Mouse (Mus musculus) left cerebral cortex, postnatal 4 days (tissue): Measurements from ENCODE around the gene Arhgef28. TPM values are rescaled to one million over a fixed set of nuclear protein-coding genes. Genes with fewer than 3 reads are reported as not detected.

Source experiments
- DNase-seq: peaks from one replicate; pipeline ENCODE4 v3.0.0-alpha.2; 2022
- intact Hi-C: fragments of 180-260 bp; cut with DNase I; formaldehyde crosslinking; loops from one replicate; pipeline ENCODE4 v1.15.1; 2025
- total RNA-seq, 2 experiments: library from RNA; stranded (reverse); gene quantifications; 2 replicates each; pipeline ENCODE4 v1.2.3; 2021

Arhgef28 gene
- total RNA-seq, 2 experiments from 2014 or later = 43.8 to 49.9 TPM

DNA sequence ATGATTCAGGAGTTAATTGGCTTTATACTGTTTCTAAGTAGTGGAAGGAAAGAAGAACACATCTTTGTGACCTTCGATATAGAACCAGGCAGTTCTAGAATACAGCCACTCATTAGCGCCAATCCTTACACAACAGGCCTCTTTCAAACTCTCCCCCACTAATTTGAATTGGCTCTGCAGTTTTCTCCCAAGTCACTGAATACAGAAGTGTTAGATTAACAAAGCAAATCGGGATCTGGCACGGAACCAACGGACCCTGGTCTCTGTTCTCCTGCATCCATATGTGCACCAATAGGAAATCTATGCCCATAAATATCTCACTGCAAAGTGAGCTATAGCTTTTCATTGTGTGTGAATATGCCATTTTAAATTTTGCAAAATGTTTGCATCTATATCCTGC is 20.1 kb downstream of the Arhgef28 start:
- intact Hi-C loops = no loop called here
- peak; percentile 24 for DNase-seq

DNA sequence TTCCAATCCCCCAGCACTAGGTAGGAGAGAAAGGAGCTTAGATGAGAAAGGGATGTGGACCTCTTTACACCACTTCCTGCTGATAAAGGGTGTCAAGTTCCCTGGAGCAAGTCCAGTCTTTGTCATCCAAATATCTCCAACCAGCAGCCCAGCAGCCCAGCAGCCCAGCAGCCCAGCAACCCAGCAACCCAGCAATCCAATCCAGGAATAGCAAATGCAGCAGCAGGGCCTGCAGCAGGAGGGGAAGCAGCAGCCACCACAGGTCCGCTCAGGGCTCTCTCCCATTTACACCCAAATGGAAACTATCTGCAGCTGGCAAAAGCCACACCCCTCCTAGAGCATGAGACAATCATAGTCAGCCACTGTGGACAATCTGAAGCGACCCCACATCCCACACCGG is 21.6 kb downstream of the Arhgef28 start:
- intact Hi-C loops = no loop called here
- no peak for DNase-seq

- intact Hi-C loops = no loop called here
- no peak for DNase-seq
Measured at GRCm38 (mm10) chr13:98183157-98183878, 22.9 kb downstream of the Arhgef28 start.

DNA sequence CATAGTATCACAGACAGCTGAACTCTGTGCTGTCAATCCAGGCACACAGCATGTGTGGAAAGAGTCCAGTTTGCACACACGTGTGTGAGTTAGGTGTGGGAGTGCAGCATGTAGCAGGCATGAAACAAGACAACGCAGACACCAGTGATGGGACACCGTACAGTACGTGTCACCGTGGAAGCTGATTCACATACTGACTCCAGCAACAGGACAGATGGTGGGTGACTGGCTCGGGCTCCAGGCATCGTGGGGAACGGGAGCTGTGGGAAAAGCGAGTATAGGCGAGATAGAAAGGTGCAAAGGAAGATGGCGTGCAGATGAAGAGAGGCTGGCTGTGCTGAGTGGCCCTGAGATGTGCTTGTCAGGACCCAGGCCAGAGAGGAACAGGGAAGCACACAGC is 23.9 kb downstream of the Arhgef28 start:
- intact Hi-C loops = no loop called here

GRCm38 (mm10) chr13:98180636-98181035 is 25.6 kb downstream of the Arhgef28 start:
- intact Hi-C loops = no loop called here
- DNase-seq = no peak

More for the DNA sequence above, 23.9 kb downstream of the Arhgef28 start:
- DNase-seq = no peak

GRCm38 (mm10) chr13:98175323-98176007 is 30.8 kb downstream of the Arhgef28 start:
- no peak for DNase-seq
- intact Hi-C loops = no loop called here

DNA sequence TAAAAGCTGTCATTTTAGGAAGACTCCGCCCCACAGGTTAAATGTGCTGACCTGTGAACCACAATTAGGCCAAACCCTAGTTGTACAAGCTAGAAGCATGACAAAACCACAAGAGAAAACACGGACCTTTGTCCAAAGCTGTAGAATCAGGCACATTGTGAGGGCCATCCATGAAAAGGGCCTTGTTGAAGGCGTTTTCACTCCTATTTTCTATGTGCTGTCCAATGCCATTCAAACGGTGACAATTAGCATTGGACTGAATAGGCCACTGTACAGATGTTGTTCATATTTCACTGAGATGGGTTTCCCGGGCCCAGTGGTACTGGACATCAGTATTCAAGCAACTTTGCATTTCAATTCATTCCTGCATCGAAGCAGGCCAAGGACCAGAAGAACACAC is 33.2 kb downstream of the Arhgef28 start:
- no peak for DNase-seq
- intact Hi-C loops = no loop called here

DNA sequence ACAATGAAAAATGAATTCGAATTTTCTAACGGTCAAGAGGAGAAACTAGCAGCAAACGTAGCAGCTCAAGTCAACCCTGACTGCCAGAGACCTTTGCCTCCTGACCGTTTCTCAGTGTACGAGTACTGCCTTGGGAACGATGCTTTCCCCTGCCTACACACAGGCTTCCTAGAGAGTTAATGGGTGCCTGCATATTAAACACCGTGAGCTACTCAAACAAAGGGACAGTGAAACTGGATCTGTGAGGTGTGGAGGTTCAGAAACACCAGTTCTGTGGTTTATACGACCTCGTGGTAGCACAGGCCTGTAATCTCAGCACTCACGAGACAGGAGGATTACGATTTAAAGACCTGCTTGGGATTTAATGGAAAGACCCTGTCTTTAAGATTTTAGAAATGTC is 33.9 kb downstream of the Arhgef28 start:
- intact Hi-C loops = no loop called here
- DNase-seq = no peak

- no peak for DNase-seq
- intact Hi-C loops = no loop called here
Measured at GRCm38 (mm10) chr13:98171706-98172105, 34.5 kb downstream of the Arhgef28 start.

- no peak for DNase-seq
- intact Hi-C loops = no loop called here
Measured at GRCm38 (mm10) chr13:98171257-98171656, 35.0 kb downstream of the Arhgef28 start.

- intact Hi-C loops = no loop called here
Measured at GRCm38 (mm10) chr13:98164878-98165277, 41.4 kb downstream of the Arhgef28 start.

GRCm38 (mm10) chr13:98161496-98161895 is 44.7 kb downstream of the Arhgef28 start:
- DNase-seq = no peak
- intact Hi-C loops = no loop called here

More at GRCm38 (mm10) chr13:98164878-98165277, 41.4 kb downstream of the Arhgef28 start:
- no peak for DNase-seq

DNA sequence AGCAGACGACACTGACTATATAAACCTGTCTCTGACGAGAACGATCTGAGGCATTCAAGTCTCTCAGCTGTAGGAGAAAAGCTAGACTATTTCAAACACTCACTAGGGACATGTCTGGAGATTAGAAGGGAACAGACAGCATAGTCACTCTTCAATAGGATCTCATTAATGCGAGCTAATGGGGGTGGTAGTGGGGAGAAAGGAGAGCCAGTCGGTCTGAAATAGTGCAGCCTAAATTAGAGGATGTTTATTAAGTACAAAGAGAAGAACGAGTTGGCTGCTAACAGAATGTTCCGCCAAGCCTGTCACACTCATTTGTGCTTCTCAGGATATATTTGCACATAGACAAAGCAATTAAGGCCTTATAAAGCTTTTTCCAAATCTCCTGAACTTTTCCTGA is 49.6 kb downstream of the Arhgef28 start:
- no peak for DNase-seq
- intact Hi-C loops = no loop called here

GRCm38 (mm10) chr13:98152759-98153158 is 53.5 kb downstream of the Arhgef28 start:
- no peak for DNase-seq
- intact Hi-C loops = no loop called here

DNA sequence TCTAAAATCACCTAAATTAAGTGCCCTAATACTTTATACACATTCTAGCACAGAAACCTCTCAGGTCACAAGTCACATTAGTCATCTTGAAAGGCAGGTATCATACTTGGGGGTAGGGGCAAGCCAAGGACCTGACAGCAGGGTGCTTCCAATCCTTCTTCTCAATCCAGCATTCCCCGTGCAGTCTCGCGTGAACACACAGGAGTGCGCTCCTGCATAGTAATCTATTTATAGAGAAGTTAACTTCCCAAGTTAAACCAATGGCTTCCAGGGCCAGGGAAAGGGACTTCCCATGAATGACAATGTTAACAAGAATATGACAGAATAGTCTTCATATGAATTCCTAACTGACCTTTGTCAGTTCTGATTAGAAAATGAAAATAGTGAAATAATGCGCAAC is 58.7 kb downstream of the Arhgef28 start:
- no peak for DNase-seq
- intact Hi-C loops = no loop called here

GRCm38 (mm10) chr13:98146573-98147160 is 59.6 kb downstream of the Arhgef28 start:
- intact Hi-C loops = no loop called here
- no peak for DNase-seq

- DNase-seq = no peak
Measured at GRCm38 (mm10) chr13:98145310-98145709, 60.9 kb downstream of the Arhgef28 start.

GRCm38 (mm10) chr13:98143000-98143399 is 63.2 kb downstream of the Arhgef28 start:
- DNase-seq = no peak
- intact Hi-C loops = no loop called here

More at GRCm38 (mm10) chr13:98145310-98145709, 60.9 kb downstream of the Arhgef28 start:
- intact Hi-C loops = no loop called here

DNA sequence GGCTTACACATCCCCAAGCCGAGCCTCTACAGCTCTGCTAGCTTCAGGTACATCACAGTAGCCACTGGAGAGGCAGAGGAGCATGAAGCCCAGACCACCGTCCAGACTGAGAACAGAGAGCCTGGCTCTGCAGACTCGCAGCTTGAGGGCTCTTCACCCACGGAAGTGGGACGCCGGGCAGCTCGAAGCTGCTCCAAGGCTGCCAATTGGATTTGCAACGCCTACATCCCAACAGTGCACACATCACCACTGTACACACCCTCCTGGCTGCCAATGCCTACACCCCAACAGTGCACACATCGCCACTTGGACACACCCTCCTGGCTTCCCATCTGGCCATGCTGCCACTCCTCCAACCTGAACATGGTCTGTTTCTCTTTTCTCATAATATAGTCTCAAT is 65.6 kb downstream of the Arhgef28 start:
- no peak for DNase-seq

DNA sequence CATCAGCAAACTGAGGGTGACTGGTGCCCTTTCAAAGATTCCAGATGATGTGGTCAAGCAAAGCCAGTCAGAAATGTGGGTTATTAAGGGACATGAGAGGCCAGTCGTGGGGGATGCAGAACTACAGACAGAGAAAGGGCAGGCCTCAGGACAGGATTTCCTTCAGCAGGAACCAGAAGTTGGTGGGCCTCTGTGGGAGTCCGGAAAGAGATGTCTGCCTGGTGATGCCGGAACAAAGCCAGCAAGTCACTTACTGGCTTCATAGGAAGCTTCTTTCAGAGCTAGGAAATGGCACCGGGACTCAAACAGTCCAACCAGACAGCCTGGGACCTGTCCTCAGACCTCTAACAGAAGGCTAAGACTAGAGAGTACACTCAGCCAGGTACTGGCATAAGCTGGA is 67.5 kb downstream of the Arhgef28 start:
- intact Hi-C loops = no loop called here
- DNase-seq = no peak

More for the DNA sequence above, 65.6 kb downstream of the Arhgef28 start:
- intact Hi-C loops = no loop called here

GRCm38 (mm10) chr13:98135890-98136555 is 70.2 kb downstream of the Arhgef28 start:
- intact Hi-C loops = no loop called here
- no peak for DNase-seq
